Mouse (Mus musculus) retina, postnatal 7 days (tissue): ENCODE measurements around the gene Rxfp2.
A peak's percentile ranks its signal among the peaks of the same experiment; 100 is the strongest.

Experiments used
- DNase-seq: peaks from one replicate; pipeline ENCODE4 v3.0.0-alpha.2; 2012; ENCODE audit warnings: low read depth, low spot score

The Rxfp2 gene

GRCm38 (mm10) chr5:150044533-150044932 is 26.1 kb downstream of the Rxfp2 start:
- no peak for DNase-seq

- no peak for DNase-seq
Observed at GRCm38 (mm10) chr5:150046438-150046837, 28.0 kb downstream of the Rxfp2 start.

GRCm38 (mm10) chr5:150049946-150050345 is 31.5 kb downstream of the Rxfp2 start:
- no peak for DNase-seq

- DNase-seq, result no peak
Observed at GRCm38 (mm10) chr5:150051828-150052227, 33.4 kb downstream of the Rxfp2 start.

GRCm38 (mm10) chr5:150053294-150053693 is 34.8 kb downstream of the Rxfp2 start:
- no peak for DNase-seq

GRCm38 (mm10) chr5:150053956-150054355 is 35.5 kb downstream of the Rxfp2 start:
- DNase-seq, result no peak

- DNase-seq, result no peak
Observed at GRCm38 (mm10) chr5:150055322-150055721, 36.8 kb downstream of the Rxfp2 start.

GRCm38 (mm10) chr5:150056056-150056455 is 37.6 kb downstream of the Rxfp2 start:
- DNase-seq, result no peak

- DNase-seq, result no peak
Observed at GRCm38 (mm10) chr5:150058845-150059244, 40.4 kb downstream of the Rxfp2 start.

GRCm38 (mm10) chr5:150059466-150059865 is 41.0 kb downstream of the Rxfp2 start:
- DNase-seq, result no peak

GRCm38 (mm10) chr5:150061086-150061485 is 42.6 kb downstream of the Rxfp2 start:
- no peak for DNase-seq

GRCm38 (mm10) chr5:150064286-150064685 is 45.8 kb downstream of the Rxfp2 start:
- DNase-seq, result no peak

- peak; percentile 5 for DNase-seq
Observed at GRCm38 (mm10) chr5:150070086-150070485, 51.6 kb downstream of the Rxfp2 start.

GRCm38 (mm10) chr5:150071738-150072137 is 53.3 kb downstream of the Rxfp2 start:
- DNase-seq, result no peak

GRCm38 (mm10) chr5:150079866-150080797 is 61.7 kb downstream of the Rxfp2 start:
- DNase-seq, result no peak

- no peak for DNase-seq
Observed at GRCm38 (mm10) chr5:150082696-150083095, 64.2 kb downstream of the Rxfp2 start.

GRCm38 (mm10) chr5:150083190-150083589 is 64.7 kb downstream of the Rxfp2 start:
- no peak for DNase-seq

GRCm38 (mm10) chr5:150097620-150098019 is 79.1 kb downstream of the Rxfp2 start:
- DNase-seq, result no peak

- no peak for DNase-seq
Observed at GRCm38 (mm10) chr5:150098754-150099153, 80.3 kb downstream of the Rxfp2 start.

- no peak for DNase-seq
Observed at GRCm38 (mm10) chr5:150101789-150102188, 83.3 kb downstream of the Rxfp2 start.

GRCm38 (mm10) chr5:150106358-150106757 is 87.9 kb downstream of the Rxfp2 start:
- no peak for DNase-seq

- DNase-seq, result no peak
Observed at GRCm38 (mm10) chr5:150111236-150111635, 92.8 kb downstream of the Rxfp2 start.

- no peak for DNase-seq
Observed at GRCm38 (mm10) chr5:150114007-150114406, 95.5 kb downstream of the Rxfp2 start.
